Mouse (Mus musculus) liver, embryonic 14.5 days (tissue): ENCODE results near the gene Bptf. TPM values are rescaled to one million over a fixed set of nuclear protein-coding genes. Genes with fewer than 3 reads are reported as not detected.
A peak's percentile ranks its signal among the peaks of the same experiment; 100 is the strongest.

Experiments
- ATAC-seq: fragments of 200-750 bp; cut with Nextera tagmentation; 2 replicates; pipeline ENCODE4 v1.8.0; 2017; ENCODE audit warnings: moderate number of reproducible peaks, mild to moderate bottlenecking, moderate library complexity; ENCODE audit not compliant: insufficient read depth
- DNase-seq, 3 experiments: peaks; one replicate each; pipeline ENCODE4 v3.0.0-alpha.2; 2012 to 2013; ENCODE audit warnings: low read depth in 3 of 3, low spot score in 3 of 3
- H3K27ac ChIP-seq: fragments of 300-500 bp; sonication (generic); 2 replicates; pipeline ENCODE4 v1.5.1; 2014; ENCODE audit warnings: moderate library complexity, mild to moderate bottlenecking, control low read depth, inconsistent platforms
- H3K27me3 ChIP-seq: fragments of 300-500 bp; sonication (generic); 2 replicates; pipeline ENCODE4 v1.6.1; 2014; ENCODE audit warnings: mild to moderate bottlenecking, low read length, moderate library complexity; ENCODE audit not compliant: control insufficient read depth, insufficient read depth
- H3K36me3 ChIP-seq: fragments of 300-500 bp; sonication (generic); replicated peaks from 2 replicates; pipeline ENCODE4 v1.6.1; 2014; ENCODE audit warnings: low read depth; ENCODE audit not compliant: control insufficient read depth, insufficient read depth
- H3K4me1 ChIP-seq, 2 experiments: fragments of 200-500 bp in 1 of 2; fragments of 300-500 bp in 1 of 2; sonication (generic) in 1 of 2; replicated peaks; 2 replicates each; pipeline ENCODE4 v1.6.1; 2012 to 2014; ENCODE audit warnings: antibody characterized with exemption in 1 of 2, inconsistent platforms in 1 of 2, low read length in 1 of 2; ENCODE audit not compliant: control insufficient read depth in 2 of 2, insufficient read depth in 2 of 2
- H3K4me2 ChIP-seq: fragments of 300-500 bp; sonication (generic); 2 replicates; pipeline ENCODE4 v1.6.1; 2014; ENCODE audit warnings: low read depth, mild to moderate bottlenecking, control low read depth, moderate library complexity
- H3K4me3 ChIP-seq, 2 experiments: fragments of 200-500 bp in 1 of 2; fragments of 300-500 bp in 1 of 2; sonication (generic) in 1 of 2; 2 replicates each; pipeline ENCODE4 v1.5.1; 2012 to 2014; ENCODE audit warnings: low read depth in 2 of 2, low read length in 2 of 2, mild to moderate bottlenecking in 2 of 2, control low read depth in 1 of 2, inconsistent platforms in 1 of 2, moderate library complexity in 1 of 2; ENCODE audit not compliant: insufficient read depth in 1 of 2
- H3K9ac ChIP-seq: fragments of 300-500 bp; sonication (generic); replicated peaks from 2 replicates; pipeline ENCODE4 v1.6.1; 2014; ENCODE audit warnings: mild to moderate bottlenecking, control low read depth, moderate library complexity
- H3K9me3 ChIP-seq: fragments of 300-500 bp; sonication (generic); 2 replicates; pipeline ENCODE4 v1.6.1; 2016; ENCODE audit warnings: low read length, mixed read lengths; ENCODE audit not compliant: control insufficient read depth
- CTCF ChIP-seq: IDR thresholded peaks from 2 replicates; pipeline ENCODE4 v1.5.1; 2016; ENCODE audit warnings: antibody characterized with exemption, low read depth, control low read depth
- EP300 ChIP-seq: IDR thresholded peaks from 2 replicates; pipeline ENCODE4 v1.6.1; 2016; ENCODE audit warnings: antibody characterized with exemption, low read depth
- WGBS: fragments of 180-500 bp; shearing (Covaris S2); extraction: QIAGEN DNeasy Blood & Tissue Kit; methylation state at CpG from one replicate; pipeline ENCODE4 v1.1.7; 2014; ENCODE audit not compliant: insufficient replicate concordance; 5-methylcytosine and 5-hydroxymethylcytosine counted together
- polyA plus RNA-seq, 2 experiments: library from polyadenylated mRNA; depleted of rRNA in 1 of 2; stranded (reverse) in 1 of 2; unstranded in 1 of 2; fragments of >200 nt; fragmentation: Nextera tagmentation in 1 of 2; extraction: Ambion mirVana in 1 of 2; gene quantifications; 2 replicates each; pipeline versions ENCODE4 v1.2.1 to v1.2.3; 2012 to 2014

The Bptf gene
- polyA plus RNA-seq, 2 experiments = 7.5 to 10.3 TPM

DNA sequence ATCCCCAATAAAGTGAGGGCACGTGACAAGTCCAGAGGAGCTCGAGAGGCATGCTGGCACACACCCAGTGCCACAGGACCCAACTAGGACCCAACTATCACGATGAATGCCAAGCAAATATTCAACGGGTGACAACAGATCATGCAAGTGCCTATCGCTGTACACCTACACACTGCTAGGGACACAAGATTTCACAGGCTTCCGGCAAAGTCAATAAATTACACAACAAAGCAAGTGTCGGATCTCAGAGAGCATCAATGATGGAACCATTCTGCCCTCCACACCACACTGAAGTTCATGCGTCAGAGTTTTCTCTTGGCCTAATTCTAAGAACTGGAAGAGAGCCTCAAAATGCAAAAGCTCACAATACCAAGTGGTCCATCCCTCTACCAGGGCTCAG is 22.3 kb downstream of the Bptf start:
- Histone ChIP-seq H3K36me3 (peaks cover 11% of the 10 kb centered on the region), H3K27ac (no peak overlapping the region), H3K9me3 (no peaks in the 10 kb centered on the region), H3K4me3 (no peak overlapping the region), H3K9ac (no peak overlapping the region), H3K4me2 (no peak overlapping the region), H3K27me3 (no peaks in the 10 kb centered on the region), H3K4me1 (peaks cover 0 to 4% of the 10 kb centered on the region in 2 experiments; a peak in 1 of 4 replicates)
- TF ChIP-seq EP300 (no peak), CTCF (no peak)
- ATAC-seq (no peak), DNase-seq (no peak)
- WGBS = 82% methylated on average over 8 of the region's 8 CpGs

GRCm38 (mm10) chr11:107108892-107109291 is 23.0 kb downstream of the Bptf start:
- Histone ChIP-seq H3K4me1 (0 out of 4 replicates have a peak, but pooled peaks cover 0 to 2% of the 10 kb centered on the region in 2 experiments), H3K9ac (no peak overlapping the region), H3K9me3 (no peaks in the 10 kb centered on the region), H3K27ac (no peak overlapping the region), H3K4me3 (no peak overlapping the region), H3K36me3 (peaks cover 11% of the 10 kb centered on the region), H3K27me3 (no peaks in the 10 kb centered on the region), H3K4me2 (no peak overlapping the region)
- 71% methylated on average over 2 of the region's 2 CpGs for WGBS
- no peak for ATAC-seq
- no peak for DNase-seq
- TF ChIP-seq EP300 (no peak), CTCF (peak; percentile 50)

GRCm38 (mm10) chr11:107107725-107108078 is 24.2 kb downstream of the Bptf start:
- H3K36me3 ChIP-seq = peaks cover 11% of the 10 kb centered on the region
- WGBS = 71% methylated on average over 4 of the region's 4 CpGs

DNA sequence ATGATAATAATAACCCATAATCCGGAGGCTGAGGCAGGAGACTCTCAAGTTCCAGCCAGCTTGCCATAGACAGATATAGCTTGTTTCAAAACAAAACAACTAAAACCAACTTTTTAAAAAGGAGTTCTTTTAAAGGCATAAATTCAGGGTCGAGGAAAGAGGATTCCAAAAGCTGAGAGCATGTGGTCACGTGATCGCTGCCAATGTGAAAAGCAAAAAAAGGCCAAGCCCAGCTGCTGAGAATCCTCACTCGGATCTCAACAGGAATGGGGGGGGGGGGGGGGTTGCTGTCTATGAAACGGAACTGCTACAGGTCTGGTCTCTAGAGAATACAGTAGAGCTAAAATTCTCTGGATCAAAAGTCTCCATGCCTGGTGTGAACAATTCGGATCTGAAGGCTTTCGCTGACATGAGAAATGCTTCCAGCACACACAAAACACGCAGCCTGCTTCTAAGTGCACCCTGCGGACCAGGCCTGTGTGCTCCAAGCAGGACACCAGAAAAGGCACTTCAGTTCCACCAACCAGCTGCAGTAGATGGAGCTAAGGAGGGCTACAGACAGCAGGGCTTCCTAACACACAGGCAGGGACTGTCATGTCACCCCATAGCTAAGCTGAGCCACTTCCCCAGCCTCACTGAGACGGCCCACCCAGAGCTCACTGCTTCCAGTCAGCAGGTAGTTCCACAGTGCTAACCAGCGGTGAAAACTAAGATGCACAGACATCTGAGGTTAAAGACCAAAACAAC is 24.8 kb downstream of the Bptf start:
- H3K4me3 ChIP-seq = no peak overlapping the region
- no peaks in the 10 kb centered on the region for H3K9me3 ChIP-seq
- DNase-seq (no peak), ATAC-seq (no peak)
- 77% methylated on average over 12 of the region's 12 CpGs for WGBS
- no peak overlapping the region for H3K9ac ChIP-seq
- no peak overlapping the region for H3K27ac ChIP-seq
- H3K4me1 ChIP-seq = peaks cover 5 to 10% of the 10 kb centered on the region in 2 experiments; a peak in 2 of 4 replicates
- no peak overlapping the region for H3K4me2 ChIP-seq
- no peaks in the 10 kb centered on the region for H3K27me3 ChIP-seq
- H3K36me3 ChIP-seq = peaks cover 11% of the 10 kb centered on the region
- TF ChIP-seq CTCF (no peak), EP300 (no peak)

More at GRCm38 (mm10) chr11:107107725-107108078, 24.2 kb downstream of the Bptf start:
- H3K9me3 ChIP-seq = no peaks in the 10 kb centered on the region
- ATAC-seq (no peak), DNase-seq (no peak)
- no peak overlapping the region for H3K9ac ChIP-seq
- no peak overlapping the region for H3K27ac ChIP-seq
- TF ChIP-seq CTCF = no peak
- TF ChIP-seq EP300 = no peak
- no peak overlapping the region for H3K4me3 ChIP-seq
- H3K4me1 ChIP-seq = peaks cover 2 to 7% of the 10 kb centered on the region in 2 experiments; a peak in 1 of 4 replicates
- H3K27me3 ChIP-seq = no peaks in the 10 kb centered on the region
- H3K4me2 ChIP-seq = no peak overlapping the region

DNA sequence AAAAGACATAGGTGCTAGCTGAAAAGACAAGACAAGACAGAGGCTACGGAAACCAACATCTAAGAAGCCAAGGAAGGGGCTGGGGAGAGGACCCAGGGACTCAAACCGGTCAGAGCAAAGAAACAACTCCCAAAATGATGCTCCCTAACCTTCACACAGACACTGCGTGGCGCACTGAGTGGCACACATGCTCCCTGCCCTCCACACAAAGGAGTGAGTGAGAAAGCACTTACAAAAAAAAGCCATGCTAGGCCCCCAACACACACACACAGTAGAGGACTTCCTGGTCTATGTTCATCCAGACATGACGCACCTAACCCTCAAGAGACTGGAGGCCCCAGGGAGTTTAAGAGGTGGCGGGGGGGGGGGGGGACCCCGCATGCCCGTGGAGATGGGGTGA is 25.5 kb downstream of the Bptf start:
- DNase-seq = no peak
- Histone ChIP-seq H3K9me3 (no peaks in the 10 kb centered on the region), H3K4me1 (peaks cover 5 to 10% of the 10 kb centered on the region in 2 experiments; a peak in 2 of 4 replicates), H3K9ac (no peak overlapping the region), H3K4me2 (no peak overlapping the region), H3K4me3 (no peak overlapping the region), H3K36me3 (peaks cover 11% of the 10 kb centered on the region), H3K27ac (no peak overlapping the region), H3K27me3 (no peaks in the 10 kb centered on the region)
- no peak for TF ChIP-seq EP300
- no peak for TF ChIP-seq CTCF
- no peak for ATAC-seq
- WGBS = 79% methylated on average over 8 of the region's 8 CpGs
